Mouse (Mus musculus): ENCODE measurements around the gene Pax6. TPM values are rescaled to one million over a fixed set of nuclear protein-coding genes. Genes with fewer than 3 reads are reported as not detected.

Gene Pax6
- not detected for polyA plus RNA-seq (2014; fragmentation: Illumina TruSeq; extraction: RNeasy Lipid Tissue Mini Kit (QIAGEN cat#74804))

GRCm38 (mm10) chr2:105668271-105669270, at the start of gene Pax6:
Gene Pax6, plus strand, starts transcription at chr2:105668900.

Other genes starting within 250 kb of the Pax6 start
- gene Elp4, start 235.7 kb downstream of the Pax6 start, polyA plus RNA-seq (2014; fragmentation: Illumina TruSeq; extraction: RNeasy Lipid Tissue Mini Kit (QIAGEN cat#74804)): 38.1 TPM
- 194 TPM for gene Immp1l, start 235.7 kb downstream of the Pax6 start, polyA plus RNA-seq (2014; fragmentation: Illumina TruSeq; extraction: RNeasy Lipid Tissue Mini Kit (QIAGEN cat#74804))

Measured in ovary, adult 10 weeks (tissue).